Mouse (Mus musculus): Measurements from ENCODE around the gene Kncn. TPM values are rescaled to one million over a fixed set of nuclear protein-coding genes. Genes with fewer than 3 reads are reported as not detected.

Gene Kncn
- polyA plus RNA-seq, 1 experiment, result not detected

DNA sequence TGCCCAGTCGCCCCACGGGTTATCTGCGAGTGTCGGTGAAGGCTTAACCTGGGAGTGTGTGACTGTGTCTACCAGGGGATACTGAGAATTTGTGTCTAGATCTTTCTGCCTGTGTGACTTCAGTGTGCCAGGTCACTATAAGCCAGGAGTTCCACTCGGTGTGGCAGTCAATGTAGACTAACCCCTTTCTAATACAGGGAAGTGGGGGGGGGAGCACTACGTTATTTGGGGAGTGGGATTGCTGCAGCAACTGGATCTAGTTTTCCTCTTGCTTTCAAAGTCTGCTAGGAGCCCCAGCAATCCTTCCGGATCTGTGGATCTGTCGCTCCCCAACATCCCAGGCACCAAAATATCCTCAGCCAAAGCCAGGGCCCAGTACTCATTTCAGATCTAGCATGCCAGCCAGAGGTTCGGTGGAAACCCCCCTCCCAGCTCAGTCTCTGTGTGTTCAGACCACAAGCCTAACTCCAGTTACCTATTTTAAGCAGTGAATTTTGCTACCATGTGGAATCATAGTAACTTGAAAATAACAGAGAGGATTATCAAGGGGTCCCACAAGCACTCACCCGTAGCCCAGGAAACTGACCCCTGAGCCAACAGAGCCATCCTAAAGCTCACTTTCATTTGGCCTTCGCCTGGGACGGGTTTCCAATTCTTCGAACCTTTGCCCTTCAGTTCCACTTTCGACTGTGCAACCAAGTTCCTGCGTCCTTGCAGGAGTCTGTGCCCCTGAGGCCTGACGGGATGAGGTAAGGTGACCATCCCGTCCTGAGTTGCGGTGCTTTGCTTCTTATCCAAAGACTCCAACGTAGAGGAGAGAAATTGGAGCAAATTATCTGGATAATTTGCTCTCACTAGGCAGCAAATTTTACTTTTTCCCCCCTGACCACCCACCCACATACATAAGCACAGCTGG lies 53.1 kb downstream of the Kncn start:
- TF ChIP-seq POLR2A (IDR thresholded peaks at IDR 0.05; ENCODE audit: insufficient read depth, low read depth, low read length) (no peak), CTCF (IDR thresholded peaks at IDR 0.05; ENCODE audit: insufficient read depth, low read depth, low read length) (no peak)
- 9% methylated on average over 19 of the region's 19 CpGs for WGBS
- Histone ChIP-seq H3K4me3 (ENCODE audit: insufficient read depth, low read depth, low read length) (no peak overlapping the region), H3K27ac (ENCODE audit: insufficient read depth, low read depth, low read length) (no peak overlapping the region), H3K4me1 (ENCODE audit: control insufficient read depth, insufficient read depth, low read length) (peaks cover 8% of the 10 kb centered on the region)

DNA sequence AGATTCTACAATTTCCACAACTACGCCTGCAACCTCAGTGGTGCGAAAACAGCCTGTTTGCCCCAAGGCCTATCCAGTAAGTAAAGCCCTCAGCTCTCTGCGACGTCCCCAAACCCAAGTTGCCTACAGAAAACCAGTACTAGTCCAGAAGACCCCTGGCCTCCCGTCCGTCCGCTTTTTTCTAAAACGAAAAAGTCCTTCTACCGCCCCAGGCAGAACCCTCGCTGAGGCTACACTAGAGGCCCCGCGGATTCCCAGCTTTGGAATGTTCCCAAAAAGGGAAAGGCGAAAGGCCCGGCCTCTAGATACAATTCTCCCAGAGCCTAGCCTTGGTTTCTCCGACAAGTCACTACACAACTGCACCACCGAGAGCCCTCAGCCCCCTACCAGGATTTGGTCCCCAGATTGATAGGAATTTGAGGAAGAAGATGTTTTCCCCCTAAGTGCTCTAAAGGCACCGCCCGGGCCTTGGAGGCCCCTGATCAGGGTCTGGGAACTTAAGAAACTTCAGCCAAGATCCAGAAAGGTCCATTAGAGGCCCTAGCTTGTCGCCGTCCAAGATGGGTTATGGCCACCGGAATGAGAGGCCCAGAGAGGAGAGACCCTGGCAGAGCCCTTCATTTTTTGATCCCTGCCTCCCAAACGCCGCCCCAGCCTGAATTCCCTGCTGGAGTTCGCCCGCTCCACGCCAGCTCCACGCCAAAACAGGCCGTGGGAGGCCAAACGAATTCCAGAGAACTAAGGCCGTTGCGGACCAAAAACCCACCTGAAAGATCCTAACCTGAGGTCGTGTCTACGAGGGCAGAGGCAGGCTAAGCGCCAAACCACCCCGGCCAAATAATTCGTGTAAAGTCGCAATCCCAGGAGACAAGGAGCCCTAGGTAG lies 54.3 kb downstream of the Kncn start:
- H3K4me1 ChIP-seq (ENCODE audit: control insufficient read depth, insufficient read depth, low read length), result peaks cover 8% of the 10 kb centered on the region
- no peak overlapping the region for H3K4me3 ChIP-seq (ENCODE audit: insufficient read depth, low read depth, low read length)
- WGBS, result 6% methylated on average over 37 of the region's 37 CpGs
- TF ChIP-seq POLR2A (IDR thresholded peaks at IDR 0.05; ENCODE audit: insufficient read depth, low read depth, low read length), result no peak
- no peak for TF ChIP-seq CTCF (IDR thresholded peaks at IDR 0.05; ENCODE audit: insufficient read depth, low read depth, low read length)
- no peak overlapping the region for H3K27ac ChIP-seq (ENCODE audit: insufficient read depth, low read depth, low read length)

Other genes with a start within 250 kb of the Kncn start
- gene Cyp4b1, start 236.7 kb upstream of the Kncn start, polyA plus RNA-seq (2012; ENCODE audit: insufficient read depth, insufficient read length, low replicate concordance, missing spikeins), result not detected in 2 replicates
- not detected in 2 replicates for gene Efcab14, start 146.7 kb upstream of the Kncn start, polyA plus RNA-seq (2012; ENCODE audit: insufficient read depth, insufficient read length, low replicate concordance, missing spikeins)
- not detected in 2 replicates for gene Tex38, start 103.4 kb upstream of the Kncn start, polyA plus RNA-seq (2012; ENCODE audit: insufficient read depth, insufficient read length, low replicate concordance, missing spikeins)
- gene Atpaf1, start 99.6 kb upstream of the Kncn start, polyA plus RNA-seq (2012; ENCODE audit: insufficient read depth, insufficient read length, low replicate concordance, missing spikeins), result not detected in 2 replicates
- not detected in 2 replicates for gene Mob3c, start 56.3 kb upstream of the Kncn start, polyA plus RNA-seq (2012; ENCODE audit: insufficient read depth, insufficient read length, low replicate concordance, missing spikeins)
- gene Mknk1, start 45.2 kb upstream of the Kncn start, polyA plus RNA-seq (2012; ENCODE audit: insufficient read depth, insufficient read length, low replicate concordance, missing spikeins), result not detected in 2 replicates
- not detected in 2 replicates for gene 6430628N08Rik, start 6.3 kb downstream of the Kncn start, polyA plus RNA-seq (2012; ENCODE audit: insufficient read depth, insufficient read length, low replicate concordance, missing spikeins)
- not detected in 2 replicates for gene Dmbx1, start 55.5 kb downstream of the Kncn start, polyA plus RNA-seq (2012; ENCODE audit: insufficient read depth, insufficient read length, low replicate concordance, missing spikeins)
- not detected in 2 replicates for gene Faah, start 133.5 kb downstream of the Kncn start, polyA plus RNA-seq (2012; ENCODE audit: insufficient read depth, insufficient read length, low replicate concordance, missing spikeins)
- gene Nsun4, start 169.5 kb downstream of the Kncn start, polyA plus RNA-seq (2012; ENCODE audit: insufficient read depth, insufficient read length, low replicate concordance, missing spikeins), result not detected in 2 replicates
- gene Uqcrh, start 190.7 kb downstream of the Kncn start, polyA plus RNA-seq (2012; ENCODE audit: insufficient read depth, insufficient read length, low replicate concordance, missing spikeins), result not detected in 2 replicates
- gene Lrrc41, start 190.9 kb downstream of the Kncn start, polyA plus RNA-seq (2012; ENCODE audit: insufficient read depth, insufficient read length, low replicate concordance, missing spikeins), result not detected in 2 replicates
- not detected in 2 replicates for gene Rad54l, start 239.3 kb downstream of the Kncn start, polyA plus RNA-seq (2012; ENCODE audit: insufficient read depth, insufficient read length, low replicate concordance, missing spikeins)
- not detected in 2 replicates for gene Pomgnt1, start 239.4 kb downstream of the Kncn start, polyA plus RNA-seq (2012; ENCODE audit: insufficient read depth, insufficient read length, low replicate concordance, missing spikeins)